Mouse (Mus musculus) gastrocnemius, postnatal 36 days (tissue): ENCODE data around the gene Ntng2. TPM values are rescaled to one million over a fixed set of nuclear protein-coding genes. Genes with fewer than 3 reads are reported as not detected.

ENCODE experiments used
- DNase-seq, 2 experiments: peaks; one replicate each; pipeline ENCODE4 v3.0.0; 2022
- intact Hi-C: fragments of 180-260 bp; cut with DNase I; formaldehyde crosslinking; loops from one replicate; pipeline ENCODE4 v1.15.1; 2025
- long read RNA-seq, 2 experiments: library from polyadenylated mRNA; stranded (forward); transcript quantifications; one replicate each; pipeline ENCODE4 v2.0.0; 2021
- total RNA-seq, 2 experiments: library from RNA; stranded (reverse); gene quantifications; 2 replicates each; pipeline ENCODE4 v1.2.3; 2021

The Ntng2 gene
- 10 to 100 TPM; 36.0 to 37.7 TPM for total RNA-seq
- long read RNA-seq, experiment 1, partial matches to known transcripts: 0 of 2 reads
- long read RNA-seq, experiment 1, other reads (novel, unspliced or antisense): 2 of 2 reads
- long read RNA-seq, experiment 2: 0 reads

DNA sequence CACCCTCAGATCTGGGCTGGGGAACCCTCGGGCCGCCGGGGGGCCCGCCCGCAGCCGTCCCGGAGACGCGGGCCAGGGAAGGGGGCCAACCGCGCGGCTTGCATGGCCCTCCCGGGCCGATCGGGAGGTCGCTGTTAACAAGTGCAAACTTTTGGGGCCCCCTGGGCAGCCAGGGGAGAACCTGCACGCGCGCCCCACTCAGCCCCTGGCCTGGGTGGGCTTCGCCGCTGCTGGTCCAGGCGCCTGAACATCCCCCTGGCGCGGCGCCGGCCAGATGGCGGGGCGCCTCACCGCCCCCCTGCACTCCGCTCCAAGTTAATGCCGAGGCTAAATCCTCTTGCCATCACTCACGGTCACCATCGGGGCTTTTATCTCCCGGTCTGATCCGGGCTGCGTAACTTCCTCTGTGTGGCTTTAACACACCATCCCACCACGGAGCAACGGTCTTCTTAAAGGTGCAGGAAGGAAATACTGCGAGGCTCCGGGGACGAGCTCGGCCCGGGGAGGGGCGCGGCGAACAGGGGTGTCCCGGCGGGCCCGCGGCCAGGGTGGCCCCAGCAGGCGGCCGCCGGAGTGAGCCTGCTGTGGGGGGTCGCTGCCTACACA lies at the start of gene Ntng2:
Gene Ntng2, minus strand, starts transcription at position 407 of the 606 bp plus-strand sequence.
- intact Hi-C loops: no loop called here
- DNase-seq: peak in 1 of 2 experiments; percentile 58

DNA sequence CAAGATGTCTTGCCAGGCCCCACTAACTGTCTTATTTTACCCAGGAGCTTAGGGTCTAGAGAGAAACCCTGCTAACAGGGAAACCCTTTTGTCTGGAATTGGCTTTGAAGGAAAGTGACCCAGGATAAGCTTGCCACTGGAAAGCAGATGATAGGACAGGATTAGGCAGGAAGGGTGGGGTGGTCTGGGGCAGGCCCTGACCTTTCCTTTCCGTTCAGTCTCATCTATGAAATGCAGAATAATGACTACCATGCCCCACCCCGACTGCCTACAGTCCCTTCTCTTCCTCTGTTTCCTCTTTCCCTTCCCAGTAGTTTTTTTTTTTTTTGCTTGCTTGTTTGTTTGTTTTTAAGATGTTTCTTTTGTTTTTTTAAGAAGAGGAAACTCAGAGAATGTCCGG lies 42.8 kb upstream of the Ntng2 start:
- DNase-seq: no peak
- intact Hi-C loops: no loop called here

DNA sequence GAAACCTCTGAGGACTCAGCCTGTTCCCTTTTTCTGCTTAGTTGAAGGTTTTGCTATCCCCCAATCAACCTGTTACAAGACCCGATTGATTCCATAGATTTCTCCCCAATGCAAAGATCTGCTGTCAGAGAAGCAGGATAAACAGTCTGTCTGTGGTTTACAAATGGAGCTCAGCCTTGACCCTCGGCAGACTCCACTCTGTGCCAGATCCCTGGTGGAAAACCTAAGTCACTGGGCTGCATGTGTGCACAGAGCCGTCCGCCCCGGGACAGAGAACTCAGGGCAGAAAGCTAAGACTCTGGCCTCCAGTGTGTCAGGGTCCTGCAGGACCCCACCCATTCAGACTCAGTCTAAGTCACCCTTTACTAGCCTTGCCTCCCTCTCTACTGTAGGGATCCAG lies 34.8 kb upstream of the Ntng2 start:
- no peak for DNase-seq
- intact Hi-C loops: no loop called here

DNA sequence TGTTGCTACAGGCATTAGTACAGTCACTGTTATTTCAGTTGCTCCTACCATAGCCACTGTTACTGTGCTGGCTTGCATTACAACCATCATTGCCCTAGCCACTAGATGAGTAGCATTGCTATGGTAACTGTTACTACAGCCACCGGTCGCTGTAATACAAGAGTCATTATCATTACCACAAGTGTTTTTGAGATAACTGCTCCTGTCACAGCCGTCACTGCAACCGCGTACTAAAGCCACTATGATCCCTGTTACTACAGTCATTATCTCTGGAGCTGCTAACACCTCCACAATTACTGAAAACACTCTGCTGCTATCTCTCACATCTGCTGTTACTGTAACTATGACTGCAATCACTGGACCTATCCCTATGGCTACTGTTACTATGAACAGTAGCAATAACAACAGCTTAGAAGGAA lies 24.9 kb upstream of the Ntng2 start:
- DNase-seq: no peak
- intact Hi-C loops: no loop called here

DNA sequence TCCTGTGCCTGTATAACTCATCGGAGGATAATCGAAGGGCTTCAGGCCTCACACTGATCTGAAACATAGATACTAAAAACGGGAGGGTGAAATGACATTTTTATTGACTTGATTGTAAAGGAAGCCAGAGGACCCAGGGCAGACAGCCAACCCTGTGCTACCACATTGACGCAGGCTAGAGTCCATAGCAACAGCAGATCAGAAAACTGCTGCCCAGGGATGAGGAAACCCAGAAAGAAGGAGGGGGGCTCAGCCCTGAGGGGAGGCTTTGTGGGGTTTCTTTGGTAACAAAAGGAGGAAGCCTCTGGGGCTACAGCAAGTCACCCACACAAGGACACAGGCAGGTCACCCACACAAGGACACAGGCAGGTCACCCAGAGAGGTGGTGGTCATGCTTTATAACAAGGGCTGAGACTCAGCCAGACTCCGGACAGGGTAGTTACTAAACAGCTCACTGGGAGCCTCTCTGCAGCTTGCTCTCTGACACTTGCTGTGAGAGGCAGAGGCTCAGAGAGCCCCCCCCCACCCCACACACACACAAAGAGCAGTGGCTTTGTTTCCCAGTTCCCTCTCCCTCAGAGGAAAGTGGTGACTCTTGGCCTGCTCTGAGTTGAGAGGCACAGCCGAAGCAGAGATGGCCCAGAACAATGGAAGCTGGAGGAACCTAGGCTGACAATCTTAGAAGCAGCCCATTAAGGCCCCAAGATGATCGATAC lies 19.2 kb upstream of the Ntng2 start:
- intact Hi-C loops: no loop called here
- DNase-seq: no peak

DNA sequence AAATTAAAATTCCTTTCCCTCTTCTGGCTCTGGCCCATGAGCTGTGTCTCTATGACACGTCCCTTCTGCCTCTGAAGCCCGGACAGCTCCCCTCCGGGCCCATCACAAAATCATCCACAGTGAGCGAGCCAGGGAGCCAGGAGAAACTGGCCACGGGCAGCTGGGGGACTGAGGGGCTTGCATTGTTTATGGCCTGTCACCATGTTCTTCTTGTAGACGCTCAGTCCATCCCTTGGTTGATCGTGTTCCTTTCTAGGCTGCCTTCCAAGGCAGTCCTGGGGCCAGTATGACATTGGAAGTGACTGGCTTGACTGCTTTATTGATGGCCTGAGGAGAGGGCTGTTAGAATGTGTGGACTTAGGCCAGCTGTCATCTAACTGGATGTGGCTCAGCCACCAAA lies 18.3 kb upstream of the Ntng2 start:
- DNase-seq: no peak
- intact Hi-C loops: no loop called here

DNA sequence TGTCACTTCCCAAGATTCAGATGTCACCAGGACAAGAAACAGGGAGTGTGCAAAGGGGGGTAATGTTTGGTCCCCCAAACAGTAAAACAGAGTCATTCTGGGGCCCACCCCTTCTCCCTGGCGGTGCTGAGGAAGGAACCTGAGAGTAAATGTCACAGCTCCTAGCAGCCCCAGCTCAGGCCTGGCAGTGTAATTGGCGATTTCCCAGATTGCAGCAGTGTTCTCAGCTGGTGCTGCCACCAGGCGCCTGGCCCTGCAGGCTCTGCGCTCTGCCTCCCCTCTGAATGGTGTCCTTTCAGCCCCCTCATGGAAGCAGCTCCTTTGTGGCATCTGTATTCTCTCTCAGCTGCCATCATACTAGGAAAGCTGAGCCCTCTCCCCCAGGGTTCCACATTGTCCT lies 14.0 kb upstream of the Ntng2 start:
- DNase-seq: no peak
- intact Hi-C loops: loop anchor here (5.0 kb wide), 1 partner anchor 150 kb away; no protein-coding TSS in a partner anchor

DNA sequence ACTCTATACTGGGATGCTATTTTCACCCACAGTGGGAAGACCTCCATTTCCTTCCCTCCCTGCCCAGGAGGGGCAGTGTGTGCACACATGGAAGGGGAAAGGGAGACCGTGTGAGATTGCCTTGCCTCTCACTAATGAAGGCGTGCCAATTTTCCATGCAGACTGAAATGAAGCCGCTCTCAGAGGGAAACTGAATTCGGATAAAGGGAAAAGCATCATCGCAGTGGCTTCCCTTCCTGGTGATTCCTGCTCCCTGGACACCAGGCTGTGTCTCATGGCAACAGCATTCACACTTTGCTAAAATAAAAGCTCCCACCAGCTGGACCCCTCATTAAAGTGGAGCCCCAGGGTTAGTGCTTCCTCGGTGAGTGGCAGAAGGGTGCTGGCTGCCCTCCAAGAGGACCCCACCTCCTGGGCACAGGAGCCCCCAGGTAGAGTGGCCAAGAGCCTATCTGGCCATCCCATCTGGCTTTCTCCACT lies 9.7 kb upstream of the Ntng2 start:
- intact Hi-C loops: no loop called here

DNA sequence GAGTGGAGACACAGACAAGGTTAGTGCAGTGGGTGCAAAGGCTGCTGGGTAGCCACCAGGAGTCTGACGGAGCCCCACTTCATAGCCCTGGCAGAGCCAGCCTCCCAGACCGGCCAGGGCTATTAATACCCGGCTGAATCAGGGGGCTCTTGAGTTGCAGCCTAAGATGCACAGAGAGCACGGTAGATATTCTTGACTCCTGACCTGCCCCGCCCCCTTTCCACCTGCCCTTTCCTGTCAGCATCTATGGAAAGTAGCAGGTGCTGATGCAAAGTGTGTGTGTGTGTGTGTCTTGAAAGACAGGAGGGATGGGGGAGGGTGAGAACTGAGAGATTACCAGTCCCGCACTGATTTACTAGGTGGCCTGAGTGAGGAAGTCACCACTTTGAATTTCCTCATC lies 8.3 kb upstream of the Ntng2 start:
- peak in 1 of 2 experiments; percentile 26 for DNase-seq
- intact Hi-C loops: no loop called here

More for the DNA sequence above, 9.7 kb upstream of the Ntng2 start:
- no peak for DNase-seq

DNA sequence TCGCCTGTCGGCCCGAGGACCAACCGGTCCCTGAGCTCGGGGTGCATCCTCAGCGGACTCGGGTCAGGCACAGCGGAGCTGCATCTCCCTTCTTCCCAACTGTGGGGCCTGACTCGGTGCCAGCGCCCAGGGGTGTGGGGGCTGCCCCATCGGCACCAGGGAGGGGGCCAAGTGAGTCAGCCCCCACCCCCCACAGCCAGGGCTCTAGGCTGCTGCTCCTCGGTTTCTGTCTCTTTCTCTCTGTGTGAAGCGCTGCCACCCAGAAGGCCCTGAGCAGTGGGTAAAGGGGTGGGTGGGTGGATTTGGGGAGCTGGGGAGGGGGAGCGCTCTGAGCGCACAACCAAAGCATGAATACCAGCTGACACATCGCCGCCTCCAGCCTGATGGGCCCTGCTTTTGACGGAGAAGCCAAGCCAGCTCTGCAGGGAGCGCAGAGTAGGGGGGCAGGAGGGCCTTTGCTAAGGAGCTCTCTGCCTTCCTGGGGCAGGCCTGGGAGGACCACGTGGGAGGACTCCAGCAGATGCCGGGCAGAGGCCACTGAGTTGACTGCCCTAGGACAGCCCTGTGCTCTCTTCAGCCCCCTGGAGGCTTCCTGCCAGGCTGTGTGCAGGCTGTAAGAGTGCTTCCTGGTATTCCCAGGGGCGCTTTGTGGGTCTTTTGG lies 530 bp upstream of the Ntng2 start:
- DNase-seq: no peak
- intact Hi-C loops: no loop called here

DNA sequence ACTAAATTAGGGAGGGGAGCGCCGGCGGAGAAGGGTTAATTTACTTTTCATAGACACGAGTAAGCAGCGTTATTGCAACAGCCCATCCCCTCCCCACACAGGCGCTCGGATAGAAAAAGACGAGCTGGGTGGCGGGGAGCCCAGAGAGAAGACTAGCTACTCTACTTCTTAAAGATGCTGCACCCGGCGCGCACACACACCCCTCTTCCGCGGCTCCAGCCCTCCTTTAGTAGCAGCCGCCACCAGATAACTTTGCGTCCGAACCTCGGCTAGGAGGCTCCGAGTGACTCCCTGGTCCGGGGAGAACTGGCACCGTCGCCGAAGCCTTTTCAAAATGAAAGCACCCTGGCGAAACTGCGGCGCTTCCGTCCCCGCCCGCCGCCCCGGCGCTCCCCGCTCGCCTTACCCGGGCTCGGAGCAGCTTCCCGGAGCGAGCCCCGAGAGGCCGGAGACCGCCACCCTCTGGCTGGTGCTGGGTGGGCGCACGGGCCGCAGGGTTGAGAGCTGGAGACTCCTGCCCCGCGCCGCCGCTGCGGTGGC lies 676 bp downstream of the Ntng2 start:
- intact Hi-C loops: no loop called here
- no peak for DNase-seq

DNA sequence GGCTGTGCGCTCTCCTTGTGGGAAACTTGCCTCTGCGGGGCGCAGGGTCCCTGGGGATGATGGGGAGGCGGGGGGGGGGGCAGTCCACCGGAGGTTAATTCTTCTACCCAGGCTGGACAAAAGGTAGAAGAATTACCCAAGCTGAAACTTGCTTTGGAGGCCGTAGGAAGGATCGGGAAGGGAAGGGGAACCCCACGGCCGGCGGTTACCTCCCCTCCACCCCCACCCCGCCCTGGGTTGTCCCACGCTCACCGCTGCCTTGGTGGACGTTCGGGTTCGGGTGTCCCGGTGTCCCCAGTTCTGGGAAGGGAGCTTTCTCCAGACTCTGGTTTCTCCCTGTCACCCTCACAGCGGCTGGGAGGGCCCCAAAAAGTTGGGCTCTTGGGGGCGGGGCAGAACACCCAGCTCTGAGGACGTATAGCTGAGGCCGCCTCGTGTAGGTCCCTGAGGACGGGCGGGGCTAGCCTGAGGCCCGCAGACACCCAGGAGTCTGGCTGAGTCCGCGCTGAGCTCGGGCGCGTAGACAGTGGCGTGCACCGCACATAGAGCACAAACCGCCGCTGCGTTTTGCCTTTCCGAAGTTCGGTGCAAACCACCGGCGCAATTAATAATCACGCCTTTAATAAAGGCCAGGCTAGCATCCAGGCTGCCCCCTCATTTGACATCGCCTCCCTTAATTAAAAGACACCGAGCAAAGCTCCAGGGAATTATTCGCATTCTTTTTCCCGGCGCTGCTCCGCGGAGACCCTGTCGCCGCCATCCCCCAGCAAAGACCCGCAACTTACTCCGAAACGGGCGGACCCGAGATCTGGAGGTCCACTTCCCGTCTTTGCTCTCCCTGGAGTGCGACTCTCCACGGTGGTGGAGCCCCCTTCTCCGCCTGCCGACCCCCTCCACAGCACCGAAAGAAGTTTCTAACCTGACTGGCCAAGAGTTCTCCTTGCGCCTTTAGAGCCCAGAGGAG lies 1.4 kb downstream of the Ntng2 start:
- intact Hi-C loops: no loop called here

DNA sequence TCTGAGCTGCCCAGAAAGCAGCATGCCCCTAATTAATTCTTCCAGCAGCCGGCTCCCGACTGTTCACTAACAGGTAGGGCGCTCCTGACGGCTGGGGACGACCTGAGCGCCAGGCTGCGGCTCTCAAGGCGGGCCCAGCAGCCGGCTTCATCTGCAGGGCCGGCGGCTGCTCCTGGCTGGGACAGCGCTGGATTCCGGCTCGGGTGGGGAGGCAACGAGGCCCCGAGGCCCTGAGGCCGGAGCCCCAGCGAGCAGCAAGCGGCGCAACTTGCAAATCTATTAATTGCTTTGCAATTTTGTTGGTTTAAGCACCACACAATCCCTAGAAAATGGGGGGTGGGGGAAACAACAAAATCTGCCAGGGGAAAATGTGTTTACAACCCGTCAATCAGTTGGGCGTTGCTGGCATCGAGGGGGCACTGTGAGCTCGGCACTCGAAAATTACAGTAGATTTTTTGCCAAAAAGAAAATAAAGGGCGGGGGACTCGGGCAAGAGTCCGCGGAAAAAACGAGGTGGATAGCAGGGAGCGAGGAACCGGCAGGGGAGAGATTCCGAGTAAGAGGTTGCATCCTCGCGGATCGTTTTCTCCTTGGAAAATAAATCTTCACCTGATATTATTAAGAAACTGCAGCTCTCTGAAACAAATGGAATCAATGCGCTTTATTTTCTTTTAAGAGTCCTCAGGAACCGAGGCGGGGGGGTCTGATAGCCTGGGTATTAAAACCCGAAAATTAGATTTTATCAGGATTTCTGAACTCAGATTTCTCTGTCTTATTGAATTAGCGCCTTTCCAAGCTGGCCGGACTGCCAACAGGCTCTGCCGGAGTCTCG lies 2.3 kb downstream of the Ntng2 start:
- intact Hi-C loops: no loop called here
- no peak for DNase-seq

More for the DNA sequence above, 1.4 kb downstream of the Ntng2 start:
- DNase-seq: no peak

DNA sequence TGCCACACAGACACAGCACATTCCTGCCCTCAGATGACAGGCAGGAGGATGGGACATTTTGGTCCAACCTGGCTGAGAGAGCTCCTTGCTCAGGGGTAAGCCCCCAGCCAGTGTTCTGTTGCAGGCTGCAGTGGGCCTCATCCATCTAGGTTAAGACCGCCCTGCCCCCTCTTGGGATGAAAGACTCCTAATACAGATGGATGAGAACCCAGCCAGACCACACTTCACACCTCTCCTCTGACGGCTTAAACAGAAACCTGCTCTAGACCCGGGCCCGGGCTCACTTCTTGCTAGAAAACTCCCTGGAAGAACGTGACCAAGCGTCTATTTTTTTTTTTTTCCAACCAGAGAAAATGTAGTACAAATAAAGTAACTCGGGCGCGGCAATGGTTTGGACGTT lies 3.0 kb downstream of the Ntng2 start:
- intact Hi-C loops: loop anchor here (5.0 kb wide), 1 partner anchor 97 kb away; the partner anchor contains the start of gene Med27
- no peak for DNase-seq

DNA sequence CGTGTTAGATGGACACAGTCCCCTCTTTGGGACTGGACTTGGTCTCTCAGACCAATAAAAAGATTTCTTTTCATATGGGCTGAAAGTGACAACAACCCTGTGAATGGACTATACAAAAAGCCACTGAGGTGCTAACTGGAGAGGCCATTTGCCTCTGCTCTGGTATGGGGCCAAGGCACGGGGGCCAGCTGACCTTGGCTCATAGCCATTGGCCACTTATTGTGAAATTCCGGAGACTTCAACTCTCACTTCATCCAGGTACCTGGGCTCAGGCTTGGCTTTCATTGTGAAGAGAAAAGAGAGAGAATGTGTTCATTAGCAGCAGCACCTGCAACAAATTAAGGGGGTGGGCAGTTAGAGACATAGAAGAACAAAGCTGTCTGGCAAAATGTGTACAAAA lies 4.3 kb downstream of the Ntng2 start:
- intact Hi-C loops: loop anchor here (5.0 kb wide), 1 partner anchor 99 kb away; the partner anchor contains the start of gene Med27

DNA sequence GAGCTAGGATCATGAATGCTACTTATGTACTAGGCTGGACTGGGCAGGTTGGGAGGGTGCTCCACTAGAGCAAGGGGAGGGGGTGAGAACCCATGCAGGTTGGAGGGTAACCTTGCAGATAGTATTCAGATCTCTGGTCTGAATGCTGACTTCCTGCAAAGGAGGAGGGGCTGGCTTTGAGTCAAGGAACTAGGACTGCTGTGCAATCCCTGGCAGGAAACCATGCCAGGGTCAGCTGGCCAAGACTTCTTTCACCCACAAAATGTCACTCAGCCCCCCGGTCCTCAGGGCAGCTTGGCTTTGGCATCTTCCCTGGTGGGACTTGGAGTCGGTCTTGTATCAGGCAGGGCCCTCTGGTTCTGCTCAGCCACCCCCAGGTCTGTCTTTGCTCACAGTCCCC lies 5.4 kb downstream of the Ntng2 start:
- DNase-seq: no peak
- intact Hi-C loops: loop anchor here (5.0 kb wide), 1 partner anchor 100 kb away; the partner anchor contains the start of gene Med27

More for the DNA sequence above, 4.3 kb downstream of the Ntng2 start:
- no peak for DNase-seq

DNA sequence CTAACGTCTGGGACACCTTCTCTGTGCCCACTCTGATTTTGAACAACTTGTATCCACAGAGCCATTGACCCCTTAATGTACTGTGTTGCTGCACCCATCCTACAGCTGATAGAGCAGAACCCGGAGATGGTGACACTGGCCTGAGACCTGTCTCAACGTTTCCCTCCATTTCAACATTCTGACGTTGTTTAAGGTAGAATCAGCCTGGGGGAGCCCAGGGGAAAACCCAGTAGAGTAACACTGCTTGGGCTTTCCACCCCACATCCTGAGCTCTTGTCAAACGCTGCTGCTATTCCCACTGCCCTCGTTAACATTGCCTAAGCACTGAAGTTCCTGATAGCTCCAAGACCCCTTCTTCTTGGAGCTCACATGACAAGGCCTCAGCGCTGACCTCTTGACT lies 5.9 kb downstream of the Ntng2 start:
- no peak for DNase-seq
- intact Hi-C loops: loop anchor here (5.0 kb wide), 1 partner anchor 100 kb away; the partner anchor contains the start of gene Med27

DNA sequence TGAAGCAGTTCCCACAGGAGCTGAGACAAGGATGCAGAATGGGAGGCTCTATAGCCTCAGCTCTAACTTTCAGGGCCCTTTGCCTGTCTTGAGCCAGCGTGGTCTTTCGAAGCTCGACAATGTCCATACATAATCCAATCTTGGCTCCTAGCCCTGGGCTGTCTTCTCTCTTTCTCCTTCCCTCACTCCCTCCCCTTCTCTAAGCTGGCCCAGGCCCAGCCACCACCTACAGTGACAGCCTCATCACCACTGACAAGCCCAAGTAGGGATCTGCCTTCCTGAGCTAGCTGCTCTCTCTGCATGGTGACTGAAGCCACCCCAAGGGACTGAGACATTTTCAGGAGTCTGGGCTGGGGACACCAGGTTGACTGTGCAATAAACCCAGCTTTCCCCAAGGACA lies 6.5 kb downstream of the Ntng2 start:
- intact Hi-C loops: loop anchor here (5.0 kb wide), 1 partner anchor 101 kb away; the partner anchor contains the start of gene Med27
- no peak for DNase-seq
